Mouse (Mus musculus): ENCODE data around the gene Mfn1. TPM values are rescaled to one million over a fixed set of nuclear protein-coding genes. Genes with fewer than 3 reads are reported as not detected.

The Mfn1 gene
- polyA plus RNA-seq, 1 experiment = 143 TPM

DNA sequence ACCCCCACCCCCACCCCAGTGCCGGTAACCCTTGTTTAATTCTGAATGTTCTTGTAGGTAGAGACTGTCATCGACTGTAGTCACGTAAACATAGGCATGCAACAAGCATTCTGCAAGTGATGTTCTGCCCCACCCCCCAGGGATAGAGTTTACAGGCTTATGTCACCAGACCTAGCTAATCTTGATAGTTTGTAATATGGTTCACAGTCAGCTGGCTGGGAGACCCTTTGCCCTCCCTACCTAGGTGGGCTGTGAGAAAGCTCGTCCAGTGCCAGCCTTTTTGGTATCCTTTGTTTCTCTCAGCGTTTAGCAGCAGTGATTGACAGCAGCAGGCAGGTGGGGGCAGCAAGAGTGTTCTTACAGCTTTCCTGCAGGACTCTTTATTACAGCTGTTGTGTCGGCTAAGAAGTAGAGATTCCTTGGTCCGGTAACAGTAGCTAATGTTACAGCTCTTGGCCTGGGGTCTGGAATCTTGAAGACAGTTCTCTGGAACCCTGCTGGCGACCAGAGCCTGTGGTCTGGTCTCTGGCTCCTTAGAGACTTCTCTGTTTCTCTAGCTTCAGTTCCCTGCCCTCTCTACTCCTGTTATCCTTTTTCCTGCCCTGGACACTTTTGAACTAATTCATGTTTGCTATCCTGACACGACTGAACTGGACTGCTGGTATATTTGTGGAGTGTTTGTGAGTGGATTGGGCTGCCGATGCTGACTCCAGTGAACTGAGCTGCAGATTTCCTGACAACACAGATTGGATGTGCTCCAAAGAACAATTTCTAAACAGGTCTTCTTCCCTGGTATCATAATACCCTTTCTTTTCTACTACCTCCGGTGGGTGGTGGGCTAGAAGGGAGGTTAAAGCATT lies 22.7 kb upstream of the Mfn1 start:
- no peak for DNase-seq
- no peaks in the 10 kb centered on the region for H3K27me3 ChIP-seq (ENCODE audit: control insufficient read depth, insufficient read depth, low read length)

GRCm38 (mm10) chr3:32508666-32509324 lies 20.5 kb upstream of the Mfn1 start:
- WGBS = 3% methylated on average over 17 of the region's 17 CpGs
- peak; percentile 76 for TF ChIP-seq CTCF (IDR thresholded peaks at IDR 0.05; ENCODE audit: borderline replicate concordance, insufficient read depth, low read depth, low read length)
- no peak for TF ChIP-seq POLR2A (IDR thresholded peaks at IDR 0.05; ENCODE audit: borderline replicate concordance, insufficient read depth, low read length)
- peak overlapping the region; percentile 38 for H3K4me3 ChIP-seq (replicated peaks; ENCODE audit: insufficient read depth, low read depth, low read length)
- no peak overlapping the region for H3K27ac ChIP-seq (ENCODE audit: insufficient read depth, low read length)
- no peaks in the 10 kb centered on the region for H3K27me3 ChIP-seq (ENCODE audit: control insufficient read depth, insufficient read depth, low read length)
- peaks cover 3% of the 10 kb centered on the region; the same call in 1 of the 2 replicates for H3K4me1 ChIP-seq (ENCODE audit: control insufficient read depth, insufficient read depth, low read length)
- peak; percentile 68 to 70 for DNase-seq

More for the DNA sequence above, 22.7 kb upstream of the Mfn1 start:
- peaks cover 3% of the 10 kb centered on the region; the same call in 1 of the 2 replicates for H3K4me1 ChIP-seq (ENCODE audit: control insufficient read depth, insufficient read depth, low read length)
- no peak overlapping the region for H3K27ac ChIP-seq (ENCODE audit: insufficient read depth, low read length)
- no peak for TF ChIP-seq CTCF (IDR thresholded peaks at IDR 0.05; ENCODE audit: borderline replicate concordance, insufficient read depth, low read depth, low read length)
- no peak for TF ChIP-seq POLR2A (IDR thresholded peaks at IDR 0.05; ENCODE audit: borderline replicate concordance, insufficient read depth, low read length)
- no peak overlapping the region for H3K4me3 ChIP-seq (replicated peaks; ENCODE audit: insufficient read depth, low read depth, low read length)
- WGBS = 56% methylated on average over 11 of the region's 11 CpGs

GRCm38 (mm10) chr3:32509496-32510374 lies 19.5 kb upstream of the Mfn1 start, which contains the start of gene Zfp639:
TSS of gene Zfp639 (plus strand) at chr3:32510259.
- peaks cover 3% of the 10 kb centered on the region; the same call in 1 of the 2 replicates for H3K4me1 ChIP-seq (ENCODE audit: control insufficient read depth, insufficient read depth, low read length)
- peak within 1 kb of the TSS; percentile 61 for H3K4me3 ChIP-seq (replicated peaks; ENCODE audit: insufficient read depth, low read depth, low read length)
- TF ChIP-seq CTCF (IDR thresholded peaks at IDR 0.05; ENCODE audit: borderline replicate concordance, insufficient read depth, low read depth, low read length) (no peak), POLR2A (IDR thresholded peaks at IDR 0.05; ENCODE audit: borderline replicate concordance, insufficient read depth, low read length) (no peak)
- no peak for DNase-seq
- H3K27ac ChIP-seq (ENCODE audit: insufficient read depth, low read length) = peak within 1 kb of the TSS; percentile 65
- H3K27me3 ChIP-seq (ENCODE audit: control insufficient read depth, insufficient read depth, low read length) = no peaks in the 10 kb centered on the region
- 6% methylated on average over 24 of the region's 24 CpGs for WGBS

- Histone ChIP-seq H3K27ac (ENCODE audit: insufficient read depth, low read length) (peak overlapping the region; percentile 65), H3K4me3 (replicated peaks; ENCODE audit: insufficient read depth, low read depth, low read length) (peak overlapping the region; percentile 61), H3K27me3 (ENCODE audit: control insufficient read depth, insufficient read depth, low read length) (no peaks in the 10 kb centered on the region), H3K4me1 (ENCODE audit: control insufficient read depth, insufficient read depth, low read length) (peaks cover 3% of the 10 kb centered on the region; the same call in 1 of the 2 replicates)
- peak; percentile 93 to 95 for DNase-seq
- TF ChIP-seq POLR2A (IDR thresholded peaks at IDR 0.05; ENCODE audit: borderline replicate concordance, insufficient read depth, low read length) (peak; percentile 76), CTCF (IDR thresholded peaks at IDR 0.05; ENCODE audit: borderline replicate concordance, insufficient read depth, low read depth, low read length) (peak; percentile 61; the same call in 1 of the 2 replicates)
- WGBS = under 1% methylated on average over 69 of the region's 69 CpGs
These were observed 18.7 kb upstream of the Mfn1 start for GRCm38 (mm10) chr3:32510375-32511190.

- 2% methylated on average over 13 of the region's 13 CpGs for WGBS
- H3K27ac ChIP-seq (ENCODE audit: insufficient read depth, low read length) = peak overlapping the region; percentile 65; the same call in 1 of the 2 replicates
These were observed 18.1 kb upstream of the Mfn1 start for GRCm38 (mm10) chr3:32511191-32511550.

GRCm38 (mm10) chr3:32512686-32513284 lies 16.5 kb upstream of the Mfn1 start:
- DNase-seq = no peak
- TF ChIP-seq POLR2A (IDR thresholded peaks at IDR 0.05; ENCODE audit: borderline replicate concordance, insufficient read depth, low read length) (no peak), CTCF (IDR thresholded peaks at IDR 0.05; ENCODE audit: borderline replicate concordance, insufficient read depth, low read depth, low read length) (no peak)
- no peaks in the 10 kb centered on the region for H3K27me3 ChIP-seq (ENCODE audit: control insufficient read depth, insufficient read depth, low read length)
- H3K4me1 ChIP-seq (ENCODE audit: control insufficient read depth, insufficient read depth, low read length) = peaks cover 3% of the 10 kb centered on the region; the same call in 1 of the 2 replicates
- no peak overlapping the region for H3K27ac ChIP-seq (ENCODE audit: insufficient read depth, low read length)
- no peak overlapping the region for H3K4me3 ChIP-seq (replicated peaks; ENCODE audit: insufficient read depth, low read depth, low read length)
- 94% methylated on average over 7 of the region's 7 CpGs for WGBS

More at GRCm38 (mm10) chr3:32511191-32511550, 18.1 kb upstream of the Mfn1 start:
- Histone ChIP-seq H3K4me3 (replicated peaks; ENCODE audit: insufficient read depth, low read depth, low read length) (peak overlapping the region; percentile 61), H3K27me3 (ENCODE audit: control insufficient read depth, insufficient read depth, low read length) (no peaks in the 10 kb centered on the region), H3K4me1 (ENCODE audit: control insufficient read depth, insufficient read depth, low read length) (peaks cover 3% of the 10 kb centered on the region; the same call in 1 of the 2 replicates)
- no peak for TF ChIP-seq POLR2A (IDR thresholded peaks at IDR 0.05; ENCODE audit: borderline replicate concordance, insufficient read depth, low read length)
- TF ChIP-seq CTCF (IDR thresholded peaks at IDR 0.05; ENCODE audit: borderline replicate concordance, insufficient read depth, low read depth, low read length) = no peak
- DNase-seq = peak; percentile 49 to 53

Data from cerebellum, adult 2 months (tissue).